Mouse (Mus musculus): Measurements from ENCODE around the gene Commd8.

DNA sequence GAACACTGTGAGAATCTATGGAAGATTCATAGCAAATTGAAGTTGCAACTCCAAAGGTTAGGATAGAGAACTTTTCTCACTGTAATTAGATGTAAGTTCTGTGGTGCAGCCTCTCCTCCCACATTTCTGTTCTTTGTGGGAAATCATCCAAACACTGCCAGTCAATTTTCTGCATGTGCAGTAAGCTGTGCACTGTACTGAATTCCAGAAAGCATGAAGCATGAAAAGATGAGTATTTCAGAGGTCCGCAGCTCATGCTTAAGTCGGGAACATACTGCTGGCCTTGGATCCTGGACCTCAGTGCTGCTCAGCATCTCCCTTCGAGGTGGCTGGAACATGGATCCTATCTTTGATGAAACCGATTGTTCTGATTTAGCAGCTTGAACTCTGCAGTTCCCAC, 41.3 kb downstream of the Commd8 start:
- TF ChIP-seq POLR2A (IDR thresholded peaks at IDR 0.05; ENCODE audit: extremely low read depth, insufficient read depth, low read length) (no peak), CTCF (IDR thresholded peaks at IDR 0.05; ENCODE audit: low read depth, low read length) (no peak)

Measured in liver, adult 2 months (tissue).